Mouse (Mus musculus) limb, embryonic 12.5 days (tissue): ENCODE results near the gene Tbc1d23. TPM values are rescaled to one million over a fixed set of nuclear protein-coding genes. Genes with fewer than 3 reads are reported as not detected.

Experiments
- ATAC-seq: fragments of 200-750 bp; cut with Nextera tagmentation; 2 replicates; pipeline ENCODE4 v1.8.0; 2017; ENCODE audit warnings: low read depth, moderate TSS enrichment; ENCODE audit not compliant: insufficient number of reproducible peaks, insufficient read depth, low FRiP score, low TSS enrichment
- H3K27ac ChIP-seq: fragments of 300-500 bp; sonication (generic); 2 replicates; pipeline ENCODE4 v1.5.1; 2016; ENCODE audit warnings: mild to moderate bottlenecking, moderate library complexity
- H3K27me3 ChIP-seq: fragments of 300-500 bp; sonication (generic); 2 replicates; pipeline ENCODE4 v1.6.1; 2016; ENCODE audit warnings: mild to moderate bottlenecking, moderate library complexity
- H3K36me3 ChIP-seq: fragments of 300-500 bp; sonication (generic); 2 replicates; pipeline ENCODE4 v1.6.1; 2016; ENCODE audit warnings: mild to moderate bottlenecking, moderate library complexity
- H3K4me1 ChIP-seq: fragments of 300-500 bp; sonication (generic); replicated peaks from 2 replicates; pipeline ENCODE4 v1.6.1; 2016
- H3K4me2 ChIP-seq: fragments of 300-500 bp; sonication (generic); 2 replicates; pipeline ENCODE4 v1.6.1; 2016; ENCODE audit warnings: mild to moderate bottlenecking, moderate library complexity
- H3K4me3 ChIP-seq: fragments of 300-500 bp; sonication (generic); replicated peaks from 2 replicates; pipeline ENCODE4 v1.5.1; 2016; ENCODE audit warnings: mild to moderate bottlenecking
- H3K9ac ChIP-seq: fragments of 300-500 bp; sonication (generic); replicated peaks from 2 replicates; pipeline ENCODE4 v1.6.1; 2016; ENCODE audit warnings: mild to moderate bottlenecking, moderate library complexity
- H3K9me3 ChIP-seq: fragments of 300-500 bp; sonication (generic); 2 replicates; pipeline ENCODE4 v1.6.1; 2016; ENCODE audit warnings: mild to moderate bottlenecking, moderate library complexity
- WGBS: fragments of 180-500 bp; shearing (Covaris S2); methylation state at CpG from one replicate; pipeline ENCODE4 v1.1.7; 2016; 5-methylcytosine and 5-hydroxymethylcytosine counted together
- polyA plus RNA-seq: library from polyadenylated mRNA; unstranded; fragments of >200 nt; fragmentation: Nextera tagmentation; extraction: Ambion mirVana; gene quantifications from 2 replicates; pipeline ENCODE4 v1.2.1, GENCODE M21; 2016

The Tbc1d23 gene
- polyA plus RNA-seq, 1 experiment from 2014 or later = 32.1 TPM

GRCm38 (mm10) chr16:57211037-57211436, 20.3 kb downstream of the Tbc1d23 start:
- WGBS = 97% methylated on average over 2 of the region's 2 CpGs
- no peak overlapping the region for H3K9ac ChIP-seq
- no peaks in the 10 kb centered on the region for H3K9me3 ChIP-seq
- H3K4me2 ChIP-seq = no peak overlapping the region
- H3K4me3 ChIP-seq = no peak overlapping the region
- H3K36me3 ChIP-seq = peaks cover 49% of the 10 kb centered on the region
- ATAC-seq = no peak
- no peak overlapping the region for H3K27ac ChIP-seq
- no peaks in the 10 kb centered on the region for H3K27me3 ChIP-seq
- H3K4me1 ChIP-seq = no peaks in the 10 kb centered on the region

- WGBS = 80% methylated on average over 2 of the region's 2 CpGs
- H3K27me3 ChIP-seq = no peaks in the 10 kb centered on the region
- no peak overlapping the region for H3K4me2 ChIP-seq
Observed at GRCm38 (mm10) chr16:57208342-57208741, 23.0 kb downstream of the Tbc1d23 start.

GRCm38 (mm10) chr16:57197281-57197680, 34.0 kb downstream of the Tbc1d23 start:
- WGBS = 71% methylated on average over 3 of the region's 3 CpGs
- Histone ChIP-seq H3K27me3 (no peaks in the 10 kb centered on the region), H3K9me3 (no peaks in the 10 kb centered on the region), H3K4me2 (no peak overlapping the region), H3K4me1 (no peaks in the 10 kb centered on the region), H3K36me3 (peaks cover 39% of the 10 kb centered on the region), H3K9ac (no peak overlapping the region), H3K27ac (no peak overlapping the region), H3K4me3 (no peak overlapping the region)
- ATAC-seq = no peak

More at GRCm38 (mm10) chr16:57208342-57208741, 23.0 kb downstream of the Tbc1d23 start:
- H3K9me3 ChIP-seq = no peaks in the 10 kb centered on the region
- ATAC-seq = no peak
- H3K4me3 ChIP-seq = no peak overlapping the region
- no peak overlapping the region for H3K27ac ChIP-seq
- no peak overlapping the region for H3K9ac ChIP-seq
- peaks cover 42% of the 10 kb centered on the region for H3K36me3 ChIP-seq
- no peaks in the 10 kb centered on the region for H3K4me1 ChIP-seq

DNA sequence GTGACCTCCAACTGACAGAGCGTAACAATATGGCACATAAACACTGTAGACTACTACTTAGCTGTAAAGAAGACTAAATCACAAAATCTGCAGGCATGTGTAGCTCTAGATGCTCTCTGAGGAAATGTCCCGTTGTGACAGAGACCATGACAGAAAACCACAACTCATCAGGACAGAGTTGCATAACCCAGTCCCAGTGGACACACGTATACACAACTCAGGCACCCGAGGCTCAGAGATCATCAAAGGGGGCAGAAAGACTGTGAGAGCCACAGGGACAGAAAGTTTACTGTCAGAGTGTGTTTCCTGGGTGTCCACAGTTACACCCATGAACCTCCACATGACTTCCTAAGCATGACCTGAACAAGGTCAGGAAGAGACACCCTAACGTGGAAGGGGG, 34.7 kb downstream of the Tbc1d23 start:
- no peak for ATAC-seq
- Histone ChIP-seq H3K9me3 (no peaks in the 10 kb centered on the region), H3K27me3 (no peaks in the 10 kb centered on the region), H3K27ac (no peak overlapping the region), H3K36me3 (peaks cover 46% of the 10 kb centered on the region), H3K9ac (no peak overlapping the region), H3K4me3 (no peak overlapping the region), H3K4me1 (no peaks in the 10 kb centered on the region), H3K4me2 (no peak overlapping the region)
- 86% methylated on average over 5 of the region's 5 CpGs for WGBS

- Histone ChIP-seq H3K9ac (no peak overlapping the region), H3K4me1 (no peaks in the 10 kb centered on the region), H3K9me3 (no peaks in the 10 kb centered on the region), H3K27ac (no peak overlapping the region), H3K27me3 (no peaks in the 10 kb centered on the region), H3K36me3 (peaks cover 41% of the 10 kb centered on the region), H3K4me3 (no peak overlapping the region), H3K4me2 (no peak overlapping the region)
- WGBS = 94% methylated on average over 14 of the region's 14 CpGs
- no peak for ATAC-seq
Observed at GRCm38 (mm10) chr16:57191214-57191613, 40.1 kb downstream of the Tbc1d23 start.

GRCm38 (mm10) chr16:57190390-57190789, 40.9 kb downstream of the Tbc1d23 start:
- 92% methylated on average over 8 of the region's 8 CpGs for WGBS
- Histone ChIP-seq H3K36me3 (peaks cover 47% of the 10 kb centered on the region), H3K27me3 (no peaks in the 10 kb centered on the region)

DNA sequence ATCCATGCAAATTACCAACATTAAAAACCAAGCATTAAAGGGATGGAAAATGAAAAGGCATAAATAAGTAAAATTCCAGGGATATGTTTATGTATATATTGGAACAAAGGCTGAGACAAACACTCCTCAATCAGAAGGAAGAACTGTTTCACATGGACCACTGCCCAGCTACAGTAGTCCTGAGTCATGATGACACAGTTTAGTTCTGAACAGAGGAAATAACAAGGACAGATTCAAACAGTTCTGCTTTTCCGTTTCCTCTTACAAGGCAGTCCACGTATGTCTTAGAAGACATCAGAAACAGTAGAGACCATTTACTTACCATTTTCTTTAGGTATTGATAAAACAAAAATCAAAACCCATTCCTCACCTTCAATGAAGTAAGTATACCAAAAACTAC, 41.8 kb downstream of the Tbc1d23 start:
- Histone ChIP-seq H3K4me1 (no peaks in the 10 kb centered on the region), H3K36me3 (peaks cover 47% of the 10 kb centered on the region), H3K4me2 (no peak overlapping the region), H3K9ac (no peak overlapping the region), H3K9me3 (no peaks in the 10 kb centered on the region), H3K4me3 (no peak overlapping the region), H3K27ac (no peak overlapping the region), H3K27me3 (no peaks in the 10 kb centered on the region)
- 94% methylated on average over 2 of the region's 2 CpGs for WGBS
- ATAC-seq = no peak

More at GRCm38 (mm10) chr16:57190390-57190789, 40.9 kb downstream of the Tbc1d23 start:
- Histone ChIP-seq H3K9ac (no peak overlapping the region), H3K4me2 (no peak overlapping the region), H3K4me1 (no peaks in the 10 kb centered on the region), H3K4me3 (no peak overlapping the region), H3K9me3 (no peaks in the 10 kb centered on the region), H3K27ac (no peak overlapping the region)
- no peak for ATAC-seq

- peaks cover 60% of the 10 kb centered on the region for H3K36me3 ChIP-seq
- H3K4me3 ChIP-seq = no peak overlapping the region
- H3K4me2 ChIP-seq = no peak overlapping the region
- no peaks in the 10 kb centered on the region for H3K4me1 ChIP-seq
- no peaks in the 10 kb centered on the region for H3K9me3 ChIP-seq
- no peaks in the 10 kb centered on the region for H3K27me3 ChIP-seq
- no peak for ATAC-seq
- WGBS = 94% methylated on average over 4 of the region's 4 CpGs
- no peak overlapping the region for H3K27ac ChIP-seq
- H3K9ac ChIP-seq = no peak overlapping the region
Observed at GRCm38 (mm10) chr16:57186618-57187017, 44.7 kb downstream of the Tbc1d23 start.

DNA sequence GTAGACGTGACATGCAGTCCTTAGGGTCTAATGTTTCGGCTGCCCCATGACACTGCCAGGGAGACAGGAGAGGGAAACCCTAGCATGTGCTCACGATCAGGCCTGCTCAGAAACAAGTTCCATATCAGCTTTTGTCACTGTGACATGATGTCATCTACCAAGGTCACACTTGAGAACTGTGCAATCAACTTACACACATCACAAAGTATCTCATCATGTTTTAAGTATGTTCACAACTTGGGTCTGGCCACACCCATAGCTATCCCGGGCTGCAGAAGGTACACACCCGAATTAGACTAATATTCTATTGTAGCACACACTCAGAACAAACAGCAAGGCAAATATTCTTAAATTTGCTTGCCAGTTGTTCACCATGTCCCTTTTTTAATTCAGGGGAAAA, 49.3 kb downstream of the Tbc1d23 start:
- Histone ChIP-seq H3K36me3 (peaks cover 71% of the 10 kb centered on the region), H3K9ac (no peak overlapping the region), H3K4me3 (no peak overlapping the region), H3K9me3 (no peaks in the 10 kb centered on the region), H3K4me1 (no peaks in the 10 kb centered on the region), H3K4me2 (no peak overlapping the region), H3K27ac (no peak overlapping the region), H3K27me3 (no peaks in the 10 kb centered on the region)
- 88% methylated on average over 5 of the region's 5 CpGs for WGBS
- no peak for ATAC-seq

DNA sequence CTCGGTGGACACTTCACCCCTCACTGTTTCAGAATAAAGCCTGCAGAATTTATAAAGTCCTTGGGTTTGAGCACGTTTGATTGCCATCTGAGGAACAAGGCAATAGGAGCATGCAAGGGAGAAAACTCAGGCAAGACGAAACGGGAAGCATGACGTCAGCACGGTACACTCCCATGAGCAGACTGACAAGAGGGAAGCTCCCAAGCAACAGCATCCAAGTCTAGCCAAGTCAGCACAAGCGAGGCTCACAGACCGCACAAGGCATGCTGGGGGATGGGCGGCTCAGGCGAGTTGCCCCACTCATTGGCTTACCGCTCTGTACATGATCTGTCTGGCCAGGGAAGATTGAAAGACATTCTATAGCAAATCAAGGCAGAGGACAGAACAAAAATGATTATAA, 50.1 kb downstream of the Tbc1d23 start:
- Histone ChIP-seq H3K36me3 (peaks cover 78% of the 10 kb centered on the region), H3K9ac (no peak overlapping the region), H3K9me3 (no peaks in the 10 kb centered on the region), H3K4me2 (no peak overlapping the region), H3K4me3 (no peak overlapping the region), H3K27ac (no peak overlapping the region), H3K4me1 (no peaks in the 10 kb centered on the region), H3K27me3 (no peaks in the 10 kb centered on the region)
- WGBS = 90% methylated on average over 11 of the region's 11 CpGs
- ATAC-seq = no peak

- Histone ChIP-seq H3K27ac (no peak overlapping the region), H3K27me3 (no peaks in the 10 kb centered on the region), H3K4me2 (no peak overlapping the region), H3K4me3 (no peak overlapping the region), H3K36me3 (peaks cover 70% of the 10 kb centered on the region), H3K4me1 (no peaks in the 10 kb centered on the region), H3K9ac (no peak overlapping the region), H3K9me3 (no peaks in the 10 kb centered on the region)
- WGBS = 91% methylated on average over 10 of the region's 10 CpGs
- no peak for ATAC-seq
Observed at GRCm38 (mm10) chr16:57177664-57178063, 53.6 kb downstream of the Tbc1d23 start.

DNA sequence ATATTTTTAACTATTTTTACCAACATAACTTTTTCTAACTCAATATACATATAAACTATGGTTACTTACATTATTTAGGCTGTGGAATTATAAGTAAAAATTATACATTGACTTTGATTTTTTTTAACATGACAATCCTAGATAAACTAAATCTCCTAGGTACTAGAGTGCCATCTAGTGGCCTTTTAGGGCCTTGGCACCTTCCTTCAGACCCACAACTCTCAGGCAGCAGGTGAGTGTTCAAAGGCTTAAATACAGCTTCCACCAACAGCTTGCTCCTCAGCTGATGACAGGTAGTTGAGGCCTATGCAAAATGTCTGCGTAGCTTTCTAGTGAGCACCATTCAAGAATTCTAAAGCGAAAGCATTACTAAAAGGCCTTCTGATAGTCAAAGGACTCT, 54.0 kb downstream of the Tbc1d23 start:
- Histone ChIP-seq H3K9ac (no peak overlapping the region), H3K27ac (no peak overlapping the region), H3K36me3 (peaks cover 70% of the 10 kb centered on the region), H3K4me2 (no peak overlapping the region), H3K27me3 (no peaks in the 10 kb centered on the region), H3K4me1 (no peaks in the 10 kb centered on the region), H3K9me3 (no peaks in the 10 kb centered on the region), H3K4me3 (no peak overlapping the region)
- no peak for ATAC-seq
- WGBS = 69% methylated on average over 2 of the region's 2 CpGs
